Mouse (Mus musculus): Measurements from ENCODE around the gene Hist1h3d. TPM values are rescaled to one million over a fixed set of nuclear protein-coding genes. Genes with fewer than 3 reads are reported as not detected.
"Not testable (repeated sequence)": the region's sequence is repeated elsewhere in the genome, so short reads cannot be mapped to it uniquely, and the experiment has no call there.

The Hist1h3d gene
- polyA plus RNA-seq, 1 experiment from 2014 or later = 6.2 TPM

DNA sequence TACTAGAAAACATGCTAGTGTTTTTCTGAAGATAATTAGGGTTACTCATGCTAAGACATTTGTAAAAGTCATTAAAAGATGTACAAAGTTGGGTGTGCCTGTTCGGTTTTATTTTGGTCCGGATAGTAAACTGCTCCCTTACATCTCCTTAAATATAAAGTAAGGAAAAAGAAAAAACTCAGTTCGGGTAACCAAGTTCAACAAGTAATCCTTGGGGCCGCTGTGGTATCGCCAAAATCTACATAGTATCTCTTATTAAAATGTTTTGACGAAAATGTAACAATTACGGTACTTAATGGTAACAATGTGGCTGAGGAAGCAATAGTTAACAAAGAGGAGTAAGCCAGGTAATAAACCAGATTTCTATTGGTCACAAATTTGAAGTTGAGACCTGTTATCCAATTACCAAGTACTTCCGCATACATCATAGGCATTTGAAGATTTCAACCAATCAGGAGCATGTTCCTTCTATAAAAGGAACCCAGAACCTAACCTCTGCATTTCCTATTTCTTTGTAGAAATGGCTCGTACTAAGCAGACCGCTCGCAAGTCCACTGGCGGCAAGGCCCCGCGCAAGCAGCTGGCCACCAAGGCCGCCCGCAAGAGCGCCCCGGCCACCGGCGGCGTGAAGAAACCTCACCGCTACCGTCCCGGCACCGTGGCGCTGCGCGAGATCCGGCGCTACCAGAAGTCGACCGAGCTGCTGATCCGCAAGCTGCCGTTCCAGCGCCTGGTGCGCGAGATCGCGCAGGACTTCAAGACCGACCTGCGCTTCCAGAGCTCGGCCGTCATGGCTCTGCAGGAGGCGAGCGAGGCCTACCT lies 31.4 kb upstream of the Hist1h3d start, which contains the start of gene Hist1h3f:
TSS of gene Hist1h3f (plus strand) at position 88 of the 822 bp plus-strand sequence.
- Histone ChIP-seq H3K4me2 (peak within 1 kb of the TSS; percentile 76), H3K9me3 (replicated peaks) (no peaks in the 10 kb centered on the region), H3K27me3 (replicated peaks) (no peaks in the 10 kb centered on the region), H3K4me1 (peaks cover 28% of the 10 kb centered on the region), H3K4me3 (peak within 1 kb of the TSS; percentile 62), H3K9ac (peak within 1 kb of the TSS; percentile 84), H3K27ac (peak within 1 kb of the TSS; percentile 98), H3K36me3 (no peaks in the 10 kb centered on the region)
- peak; percentile 78 for ATAC-seq
- under 1% methylated on average over 32 of the region's 45 CpGs for WGBS (ENCODE audit: insufficient replicate concordance)

DNA sequence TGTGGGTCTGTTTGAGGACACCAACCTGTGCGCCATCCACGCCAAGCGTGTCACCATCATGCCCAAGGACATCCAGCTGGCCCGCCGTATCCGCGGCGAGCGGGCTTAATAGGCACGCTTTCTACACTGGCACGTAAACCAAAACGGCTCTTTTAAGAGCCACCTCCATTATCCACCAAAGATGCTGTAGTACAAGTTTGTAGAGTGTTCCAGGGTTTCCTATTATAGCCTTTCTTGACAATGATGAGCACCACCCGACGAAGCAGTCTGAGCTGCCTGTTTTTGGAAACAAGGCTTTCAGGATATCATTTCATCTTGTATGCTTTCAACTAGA lies 30.8 kb upstream of the Hist1h3d start:
- Histone ChIP-seq H3K4me3 (peak overlapping the region; percentile 54), H3K9ac (peak overlapping the region; percentile 73), H3K4me1 (peaks cover 34% of the 10 kb centered on the region), H3K4me2 (peak overlapping the region; percentile 76), H3K27ac (peak overlapping the region; percentile 98)
- WGBS (ENCODE audit: insufficient replicate concordance) = 0% methylated on average over 11 of the region's 14 CpGs
- H3K36me3 ChIP-seq; H3K27me3 ChIP-seq (replicated peaks); H3K9me3 ChIP-seq (replicated peaks); ATAC-seq: not testable (repeated sequence)

DNA sequence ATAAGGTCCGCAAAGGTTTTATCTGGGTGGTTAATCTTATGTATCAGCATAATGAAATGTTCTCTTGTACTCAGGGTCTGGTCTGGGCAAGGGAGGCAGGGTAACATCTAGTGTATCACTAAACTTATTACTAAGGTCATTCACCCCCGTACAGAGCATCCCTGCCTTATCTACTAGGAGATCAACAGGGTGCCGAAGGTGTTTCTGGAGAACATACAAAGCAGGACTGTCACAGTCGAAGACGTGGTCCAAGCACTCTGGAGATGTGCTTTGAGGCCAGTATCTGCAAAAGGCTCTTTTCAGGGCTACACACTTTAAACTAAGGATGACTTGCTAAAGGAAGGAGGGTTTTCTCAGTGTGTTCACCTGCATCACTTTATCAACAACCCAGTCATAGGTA lies 28.9 kb upstream of the Hist1h3d start:
- H3K9ac ChIP-seq = peak overlapping the region; percentile 7
- no peaks in the 10 kb centered on the region for H3K9me3 ChIP-seq (replicated peaks)
- peaks cover 36% of the 10 kb centered on the region for H3K4me1 ChIP-seq
- no peaks in the 10 kb centered on the region for H3K36me3 ChIP-seq
- H3K4me2 ChIP-seq = peak overlapping the region; percentile 53; the same call in 1 of the 2 replicates
- H3K27me3 ChIP-seq (replicated peaks) = no peaks in the 10 kb centered on the region
- WGBS (ENCODE audit: insufficient replicate concordance) = 69% methylated on average over 5 of the region's 5 CpGs
- no peak overlapping the region for H3K4me3 ChIP-seq
- ATAC-seq = no peak
- peak overlapping the region; percentile 80 for H3K27ac ChIP-seq

DNA sequence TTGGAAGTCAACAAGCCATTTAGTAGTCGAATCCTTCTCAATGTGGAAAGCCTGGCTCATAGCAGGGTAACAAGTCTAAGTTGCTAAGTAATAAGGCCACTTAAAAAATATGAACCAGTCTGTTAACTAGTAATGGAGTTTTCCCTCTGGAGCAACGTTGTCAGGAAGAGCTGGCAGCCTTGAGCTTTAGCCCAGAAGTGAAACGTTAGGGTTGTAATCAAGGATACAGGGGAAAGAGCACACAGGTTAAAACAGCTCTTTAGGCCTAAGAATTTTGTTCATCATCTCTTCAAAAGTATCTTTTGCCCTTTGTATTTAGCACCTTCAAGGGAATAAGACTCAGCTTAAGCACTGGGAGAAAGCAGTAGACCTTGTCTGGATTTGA lies 24.8 kb upstream of the Hist1h3d start:
- WGBS (ENCODE audit: insufficient replicate concordance) = 4% methylated on average over 3 of the region's 3 CpGs
- Histone ChIP-seq H3K36me3 (no peaks in the 10 kb centered on the region), H3K9me3 (replicated peaks) (no peaks in the 10 kb centered on the region), H3K9ac (peak overlapping the region; percentile 78), H3K4me1 (peaks cover 65% of the 10 kb centered on the region), H3K27me3 (replicated peaks) (no peaks in the 10 kb centered on the region), H3K27ac (peak overlapping the region; percentile 99), H3K4me3 (peak overlapping the region; percentile 56), H3K4me2 (peak overlapping the region; percentile 71)
- peak; percentile 1; the same call in 1 of the 2 replicates for ATAC-seq

DNA sequence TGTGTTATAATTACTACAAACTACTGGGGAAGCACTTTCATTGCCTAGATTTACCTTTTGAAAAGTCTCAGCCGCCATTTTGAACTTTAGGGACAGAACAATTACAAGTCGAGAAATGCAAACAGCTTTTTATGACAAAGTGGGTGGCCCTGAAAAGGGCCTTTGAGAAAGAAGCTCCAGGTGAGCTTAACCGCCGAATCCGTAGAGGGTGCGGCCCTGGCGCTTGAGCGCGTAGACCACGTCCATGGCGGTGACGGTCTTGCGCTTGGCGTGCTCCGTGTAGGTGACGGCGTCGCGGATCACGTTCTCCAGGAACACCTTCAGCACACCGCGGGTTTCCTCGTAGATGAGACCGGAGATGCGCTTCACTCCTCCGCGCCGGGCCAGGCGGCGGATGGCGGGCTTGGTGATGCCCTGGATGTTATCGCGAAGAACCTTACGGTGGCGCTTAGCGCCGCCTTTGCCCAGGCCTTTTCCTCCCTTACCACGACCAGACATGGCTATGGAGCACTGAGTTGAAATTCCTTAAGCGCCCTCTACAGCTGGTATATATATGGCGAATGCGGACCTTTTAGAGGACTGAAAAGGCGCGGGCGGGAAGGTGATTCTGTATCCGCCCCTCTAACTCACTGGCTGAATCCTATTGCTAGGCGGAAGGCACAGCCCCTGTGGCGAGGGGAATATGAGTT lies 24.3 kb upstream of the Hist1h3d start, which contains the start of gene Hist1h4f:
TSS of gene Hist1h4f (minus strand) at position 503 of the 689 bp plus-strand sequence.
- Histone ChIP-seq H3K4me3 (peak within 1 kb of the TSS; percentile 56), H3K27ac (peak within 1 kb of the TSS; percentile 99), H3K9ac (peak within 1 kb of the TSS; percentile 78), H3K4me1 (peaks cover 67% of the 10 kb centered on the region), H3K4me2 (peak within 1 kb of the TSS; percentile 71)
- WGBS (ENCODE audit: insufficient replicate concordance) = under 1% methylated on average over 47 of the region's 47 CpGs
- peak; percentile 71 for ATAC-seq
- H3K9me3 ChIP-seq (replicated peaks); H3K27me3 ChIP-seq (replicated peaks); H3K36me3 ChIP-seq: not testable (repeated sequence)

DNA sequence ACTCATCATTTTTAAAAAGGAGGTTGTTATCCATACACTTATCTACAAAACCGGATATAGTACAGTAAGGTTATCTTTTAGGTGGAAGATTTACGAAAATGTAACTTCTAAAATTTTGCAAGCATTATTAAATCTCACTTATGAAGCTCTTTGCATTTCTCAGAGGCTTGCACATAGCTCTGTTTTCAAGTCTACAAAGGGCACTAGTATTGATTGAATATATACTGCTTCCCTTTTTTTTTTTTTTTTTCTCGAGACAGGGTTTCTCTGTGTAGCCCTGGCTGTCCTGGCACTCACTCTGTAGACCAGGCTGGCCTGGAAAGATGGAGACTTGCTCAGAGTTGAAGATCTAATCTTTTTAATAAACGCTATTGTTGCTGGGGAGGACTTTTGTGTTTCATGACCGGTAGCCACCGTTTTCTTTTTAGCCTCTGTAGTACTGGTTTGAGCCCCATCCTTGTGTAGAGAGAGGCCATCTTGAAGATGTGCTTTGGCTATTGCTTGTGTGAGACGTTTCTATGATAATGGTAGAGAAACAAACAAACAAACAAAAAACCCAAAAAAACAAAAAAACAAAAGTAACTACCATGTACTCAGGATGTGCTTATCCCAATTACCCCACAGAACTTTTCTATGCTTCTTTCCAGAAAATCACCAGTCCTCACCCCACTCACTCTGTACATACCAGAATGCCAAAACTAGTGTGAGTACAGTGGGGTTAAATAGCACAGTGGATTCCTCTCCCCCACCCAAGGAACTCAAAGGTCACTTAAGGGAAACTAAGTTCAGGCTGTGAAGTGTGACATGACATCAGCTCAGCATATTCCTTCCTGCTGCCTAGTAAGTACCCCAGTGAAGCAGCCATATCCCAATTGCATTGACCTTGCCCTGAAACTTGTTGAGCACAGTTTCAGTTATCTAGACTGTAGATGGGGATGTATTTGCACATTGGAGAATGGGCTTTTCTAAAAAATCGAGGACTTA lies 23.3 kb upstream of the Hist1h3d start:
- H3K27ac ChIP-seq = peak overlapping the region; percentile 99
- H3K36me3 ChIP-seq = no peaks in the 10 kb centered on the region
- H3K27me3 ChIP-seq (replicated peaks) = no peaks in the 10 kb centered on the region

DNA sequence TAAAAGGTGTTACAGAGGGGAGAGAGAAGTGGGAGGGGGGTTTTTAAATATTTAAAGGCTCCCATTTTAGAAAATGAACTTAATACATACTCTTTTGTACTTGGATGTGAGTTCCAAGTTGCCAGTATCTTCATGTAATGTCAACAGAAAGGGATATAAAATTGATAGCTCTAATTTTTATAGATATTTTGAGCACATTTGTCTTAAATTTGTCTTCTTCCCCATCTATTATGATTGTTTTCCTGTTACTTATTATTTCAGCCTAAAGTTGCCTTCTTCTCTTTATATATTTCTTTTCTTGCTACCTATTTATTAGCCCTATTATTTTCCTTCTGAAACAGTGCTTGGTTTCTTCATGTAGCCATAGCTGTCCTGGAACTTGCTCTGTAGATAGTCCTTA lies 22.6 kb upstream of the Hist1h3d start, which contains the start of gene Hist1h1d:
TSS of gene Hist1h1d (plus strand) at position 301 of the 400 bp plus-strand sequence.
- ATAC-seq = no peak
- Histone ChIP-seq H3K27ac (peak within 1 kb of the TSS; percentile 99), H3K9ac (peak within 1 kb of the TSS; percentile 90), H3K4me1 (peaks cover 70% of the 10 kb centered on the region), H3K36me3 (no peaks in the 10 kb centered on the region), H3K4me3 (no peak within 1 kb of the TSS), H3K9me3 (replicated peaks) (no peaks in the 10 kb centered on the region), H3K27me3 (replicated peaks) (no peaks in the 10 kb centered on the region), H3K4me2 (peak within 1 kb of the TSS; percentile 79)

More for the DNA sequence above, 23.3 kb upstream of the Hist1h3d start:
- H3K4me1 ChIP-seq = peaks cover 67% of the 10 kb centered on the region
- peak overlapping the region; percentile 71 for H3K4me2 ChIP-seq
- peak overlapping the region; percentile 56 for H3K4me3 ChIP-seq
- H3K9me3 ChIP-seq (replicated peaks) = no peaks in the 10 kb centered on the region
- no peak for ATAC-seq
- WGBS (ENCODE audit: insufficient replicate concordance) = 34% methylated on average over 8 of the region's 8 CpGs
- H3K9ac ChIP-seq = peak overlapping the region; percentile 78

DNA sequence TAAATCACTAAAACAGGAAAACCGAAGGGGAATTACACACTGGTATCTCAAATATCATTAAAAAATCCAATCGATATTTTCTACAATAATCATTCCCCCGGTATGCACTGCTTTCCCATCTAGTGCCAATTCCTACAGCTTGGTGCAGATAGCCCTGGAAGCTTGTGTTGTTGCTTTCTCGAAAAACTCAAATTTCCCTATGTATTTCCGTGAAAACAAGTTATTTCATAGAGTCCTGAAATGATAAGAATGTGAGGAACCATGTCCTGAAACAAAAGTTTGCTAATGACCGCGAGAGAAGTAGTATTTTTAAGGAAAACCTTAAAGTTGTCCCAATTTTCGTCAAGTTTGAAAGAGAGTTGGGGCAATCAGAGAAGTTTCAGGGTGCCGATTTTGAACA lies 21.2 kb upstream of the Hist1h3d start:
- Histone ChIP-seq H3K27me3 (replicated peaks) (no peaks in the 10 kb centered on the region), H3K4me3 (peak overlapping the region; percentile 60), H3K4me1 (peaks cover 59% of the 10 kb centered on the region), H3K36me3 (no peaks in the 10 kb centered on the region), H3K9ac (peak overlapping the region; percentile 90), H3K27ac (peak overlapping the region; percentile 99), H3K4me2 (peak overlapping the region; percentile 79), H3K9me3 (replicated peaks) (no peaks in the 10 kb centered on the region)
- WGBS (ENCODE audit: insufficient replicate concordance) = 17% methylated on average over 9 of the region's 9 CpGs
- no peak for ATAC-seq

DNA sequence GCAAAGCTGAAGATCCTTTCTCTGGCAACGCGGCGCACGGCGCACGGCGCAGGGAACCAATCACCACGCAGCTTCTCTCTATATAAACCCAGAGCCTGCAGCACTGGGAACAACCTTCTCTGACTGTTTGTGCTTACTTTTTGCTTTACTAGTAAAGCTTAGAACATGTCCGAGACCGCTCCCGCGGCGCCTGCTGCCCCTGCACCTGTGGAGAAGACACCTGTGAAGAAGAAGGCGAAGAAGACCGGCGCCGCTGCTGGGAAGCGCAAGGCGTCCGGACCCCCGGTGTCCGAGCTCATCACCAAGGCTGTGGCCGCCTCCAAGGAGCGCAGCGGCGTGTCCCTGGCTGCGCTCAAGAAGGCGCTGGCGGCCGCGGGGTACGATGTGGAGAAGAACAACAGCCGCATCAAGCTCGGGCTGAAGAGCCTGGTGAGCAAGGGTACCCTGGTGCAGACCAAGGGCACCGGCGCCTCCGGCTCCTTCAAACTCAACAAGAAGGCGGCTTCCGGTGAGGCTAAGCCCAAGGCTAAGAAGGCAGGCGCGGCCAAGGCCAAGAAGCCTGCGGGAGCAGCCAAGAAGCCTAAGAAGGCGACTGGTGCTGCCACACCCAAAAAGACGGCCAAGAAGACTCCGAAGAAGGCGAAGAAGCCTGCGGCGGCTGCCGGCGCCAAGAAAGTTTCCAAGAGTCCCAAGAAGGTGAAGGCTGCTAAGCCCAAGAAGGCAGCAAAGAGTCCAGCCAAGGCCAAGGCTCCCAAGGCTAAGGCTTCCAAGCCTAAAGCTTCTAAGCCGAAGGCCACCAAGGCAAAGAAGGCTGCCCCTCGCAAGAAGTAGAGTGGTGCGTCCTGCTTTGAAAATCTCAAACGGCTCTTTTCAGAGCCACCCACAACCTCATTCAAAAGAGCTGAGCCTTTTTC lies 20.4 kb upstream of the Hist1h3d start:
- H3K4me2 ChIP-seq = peak overlapping the region; percentile 79
- peak overlapping the region; percentile 60 for H3K4me3 ChIP-seq
- H3K9me3 ChIP-seq (replicated peaks) = no peaks in the 10 kb centered on the region
- no peaks in the 10 kb centered on the region for H3K27me3 ChIP-seq (replicated peaks)
- peaks cover 52% of the 10 kb centered on the region for H3K4me1 ChIP-seq
- no peaks in the 10 kb centered on the region for H3K36me3 ChIP-seq
- peak overlapping the region; percentile 90 for H3K9ac ChIP-seq
- 1% methylated on average over 54 of the region's 54 CpGs for WGBS (ENCODE audit: insufficient replicate concordance)
- peak; percentile 79 for ATAC-seq
- H3K27ac ChIP-seq = peak overlapping the region; percentile 99

DNA sequence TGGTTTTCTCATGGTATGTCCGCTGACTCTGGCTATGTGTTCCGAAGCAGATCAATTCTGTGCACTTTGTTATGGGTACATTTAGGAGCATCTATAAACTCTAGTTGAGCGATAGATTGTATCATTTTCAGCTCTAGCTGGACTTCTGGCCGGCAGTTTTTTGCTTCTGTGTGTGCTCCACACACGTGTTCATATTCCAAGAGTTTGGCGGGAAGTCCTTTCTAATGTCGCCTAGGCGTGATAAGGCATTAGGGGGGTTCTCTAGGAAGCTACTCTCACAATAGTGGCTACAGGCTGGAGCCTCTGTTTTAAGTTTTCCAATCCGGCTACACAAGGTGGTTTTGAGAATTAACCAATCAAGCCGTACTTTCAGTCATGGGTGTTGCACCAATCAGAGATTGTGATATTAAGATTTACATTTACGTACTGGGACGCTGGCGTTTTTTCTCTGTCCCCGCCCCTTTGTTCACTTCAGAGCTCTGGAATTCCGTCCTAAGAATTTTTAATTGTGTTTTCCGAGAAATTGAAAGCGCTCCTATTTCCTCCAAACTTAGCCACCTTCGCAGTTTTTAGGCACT lies 19.6 kb upstream of the Hist1h3d start:
- Histone ChIP-seq H3K4me1 (peaks cover 53% of the 10 kb centered on the region), H3K27ac (peak overlapping the region; percentile 99), H3K9ac (peak overlapping the region; percentile 90), H3K27me3 (replicated peaks) (no peaks in the 10 kb centered on the region), H3K36me3 (no peaks in the 10 kb centered on the region), H3K4me2 (peak overlapping the region; percentile 79), H3K9me3 (replicated peaks) (no peaks in the 10 kb centered on the region), H3K4me3 (peak overlapping the region; percentile 60)
- peak; percentile 55 for ATAC-seq
- WGBS (ENCODE audit: insufficient replicate concordance) = 1% methylated on average over 18 of the region's 18 CpGs

Data from liver, embryonic 12.5 days (tissue).